Mouse (Mus musculus): ENCODE measurements around the gene Ostm1.

DNA sequence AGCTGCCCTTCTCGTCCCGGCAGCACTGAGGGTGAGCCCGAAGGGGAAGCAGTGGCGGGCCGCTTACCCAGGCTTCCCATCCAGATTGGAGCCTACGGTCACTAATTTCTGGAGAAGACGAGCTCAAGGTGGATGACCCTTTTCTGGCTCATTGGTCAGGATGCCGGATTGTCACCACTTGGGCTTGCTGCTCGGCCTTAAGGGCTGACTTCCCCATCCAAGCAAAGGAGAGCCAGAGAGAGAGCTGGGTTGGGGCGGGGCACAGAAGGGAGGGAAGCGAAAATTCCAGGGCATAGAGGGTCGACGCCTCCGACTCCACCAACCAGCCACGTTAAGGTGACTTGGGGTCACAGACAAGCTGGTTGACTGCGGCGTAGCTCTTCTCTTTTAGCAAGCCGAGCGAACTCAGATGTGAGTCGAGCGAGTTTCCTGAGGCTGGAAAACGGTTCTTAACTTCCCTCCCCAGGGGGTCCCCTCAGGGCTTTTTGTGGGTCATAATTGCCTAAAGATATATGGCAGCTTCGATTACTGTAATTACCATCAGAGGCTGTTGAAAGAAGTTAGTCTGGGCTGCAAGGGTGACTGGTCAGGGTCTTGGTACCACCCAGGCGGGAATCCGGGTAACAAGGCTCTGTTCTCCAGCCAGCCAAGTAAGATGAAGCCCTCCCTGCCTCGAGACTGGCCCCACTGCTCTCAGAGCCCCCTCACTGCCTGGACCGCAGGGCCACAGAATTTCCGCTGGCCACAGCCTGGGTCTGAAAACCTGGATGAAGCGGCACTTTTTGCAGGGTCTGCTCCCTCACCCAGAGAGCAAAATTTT, 3.3 kb upstream of the Ostm1 start:
- no peak for TF ChIP-seq CTCF (IDR thresholded peaks at IDR 0.05; ENCODE audit: low read depth)
- no peak for TF ChIP-seq EP300 (IDR thresholded peaks at IDR 0.05; ENCODE audit: low read depth)
